Mouse (Mus musculus) right cerebral cortex, adult 2 months (tissue): Measurements from ENCODE around the gene Pax4.

Experiments
- DNase-seq, 2 experiments: peaks; one replicate each; pipeline ENCODE4 v3.0.0; 2021 to 2022; ENCODE audit warnings: low spot score in 2 of 2

Gene Pax4

GRCm38 (mm10) chr6:28396853-28397457 lies 52.2 kb downstream of the Pax4 start:
- peak; percentile 26 to 29 for DNase-seq

DNA sequence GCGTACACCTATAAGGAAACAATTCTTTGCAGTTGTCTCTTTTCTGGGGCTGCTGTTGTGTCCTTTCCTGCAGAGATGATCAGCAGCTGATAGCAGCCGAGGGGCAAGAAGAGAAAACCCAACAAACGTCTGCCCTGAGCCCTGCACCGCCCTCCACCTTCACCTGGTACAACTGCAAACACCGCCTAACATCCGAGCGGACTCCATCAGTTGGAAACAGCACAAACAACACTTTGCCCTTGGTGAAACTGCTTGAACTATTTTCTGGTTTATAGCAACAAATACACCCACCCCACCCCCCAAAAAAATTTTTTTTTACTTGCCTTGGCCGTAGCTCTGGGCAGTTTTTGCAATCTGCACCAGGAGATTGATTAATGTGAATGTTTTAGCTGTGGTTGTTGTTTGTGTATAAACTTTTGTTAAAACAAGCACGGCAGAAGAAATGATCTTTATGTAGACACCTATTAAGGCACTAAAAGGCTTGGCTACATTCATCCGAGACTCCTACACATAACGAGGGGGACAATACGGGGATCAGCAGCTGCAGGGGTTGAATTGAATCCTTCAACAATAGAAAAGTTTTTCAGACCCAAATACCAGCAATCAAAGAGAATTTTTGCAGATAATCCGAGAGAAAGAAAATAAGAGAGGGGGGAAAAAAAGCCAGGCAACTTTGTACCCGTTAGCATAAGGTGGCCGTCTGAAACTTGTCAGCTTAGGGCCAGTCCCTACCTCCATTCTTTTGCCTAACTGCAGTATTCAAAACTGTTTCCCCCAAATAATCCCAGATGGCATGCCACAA lies 52.9 kb downstream of the Pax4 start:
- DNase-seq, result no peak
